Mouse (Mus musculus) MEL (cell line): ENCODE measurements around the gene Mt2. TPM values are rescaled to one million over a fixed set of nuclear protein-coding genes. Genes with fewer than 3 reads are reported as not detected.
A peak's percentile ranks its signal among the peaks of the same experiment; 100 is the strongest.
"Not testable (repeated sequence)": the region's sequence is repeated elsewhere in the genome, so short reads cannot be mapped to it uniquely, and the experiment has no call there.

Source experiments
- DNase-seq: peaks from one replicate; pipeline ENCODE4 v3.0.0; 2011; ENCODE audit warnings: low read depth, low spot score
- H3K27ac ChIP-seq: 2 replicates; pipeline ENCODE4 v1.5.1; 2012; ENCODE audit warnings: low read depth, mild to moderate bottlenecking, control low read depth, low read length, moderate library complexity; ENCODE audit not compliant: control insufficient read depth
- H3K27me3 ChIP-seq, 2 experiments: fragments of 150-350 bp in 1 of 2; sonication (generic) in 1 of 2; 2 replicates each; pipeline ENCODE4 v1.6.1; 2012; ENCODE audit warnings: low read length in 2 of 2, mild to moderate bottlenecking in 2 of 2, improper control_type of control experiment in 1 of 2, moderate library complexity in 1 of 2; ENCODE audit not compliant: insufficient read depth in 2 of 2, control insufficient read depth in 1 of 2
- H3K36me3 ChIP-seq, 2 experiments: 2 replicates each; pipeline ENCODE4 v1.6.1; 2012 to 2014; ENCODE audit warnings: low read length in 2 of 2, improper control_type of control experiment in 1 of 2, inconsistent platforms in 1 of 2, mild to moderate bottlenecking in 1 of 2; ENCODE audit not compliant: insufficient read depth in 2 of 2, control insufficient read depth in 1 of 2
- H3K4me1 ChIP-seq, 2 experiments: fragments of 150-350 bp in 1 of 2; sonication (generic) in 1 of 2; 2 replicates each; pipeline ENCODE4 v1.6.1; 2012; ENCODE audit warnings: low read length in 2 of 2, improper control_type of control experiment in 1 of 2, mild to moderate bottlenecking in 1 of 2; ENCODE audit not compliant: insufficient read depth in 2 of 2, control insufficient read depth in 1 of 2
- H3K4me3 ChIP-seq, 2 experiments: fragments of 150-350 bp in 1 of 2; sonication (generic) in 1 of 2; 2 replicates each; pipeline ENCODE4 v1.5.1; 2012; ENCODE audit warnings: low read depth in 2 of 2, low read length in 2 of 2, mild to moderate bottlenecking in 2 of 2, moderate library complexity in 2 of 2, control low read depth in 1 of 2, improper control_type of control experiment in 1 of 2; ENCODE audit not compliant: control insufficient read depth in 1 of 2, insufficient read depth in 1 of 2
- H3K79me2 ChIP-seq: 2 replicates; pipeline ENCODE4 v1.6.1; 2012; ENCODE audit warnings: mild to moderate bottlenecking, low read length, moderate library complexity; ENCODE audit not compliant: control insufficient read depth, poor library complexity, insufficient read depth
- H3K9ac ChIP-seq: 2 replicates; pipeline ENCODE4 v1.6.1; 2012; ENCODE audit warnings: low read depth, mild to moderate bottlenecking, control low read depth, low read length, moderate library complexity; ENCODE audit not compliant: control insufficient read depth, poor library complexity, severe bottlenecking
- H3K9me3 ChIP-seq: fragments of 150-350 bp; sonication (generic); replicated peaks from 2 replicates; pipeline ENCODE4 v1.6.1; 2012; ENCODE audit warnings: mild to moderate bottlenecking, low read length, improper control_type of control experiment, moderate library complexity; ENCODE audit not compliant: insufficient read depth
- BHLHE40 ChIP-seq: IDR thresholded peaks from 2 replicates; pipeline ENCODE4 v1.6.1; 2012; ENCODE audit warnings: low read depth, mild to moderate bottlenecking, inconsistent platforms, low read length, improper control_type of control experiment, borderline replicate concordance
- CHD1 ChIP-seq: IDR thresholded peaks from 2 replicates; pipeline ENCODE4 v1.6.1; 2012; ENCODE audit warnings: low read depth, mild to moderate bottlenecking, inconsistent platforms, low read length, improper control_type of control experiment
- ELF1 ChIP-seq: IDR thresholded peaks from 2 replicates; pipeline ENCODE4 v1.6.1; 2014; ENCODE audit warnings: low read depth, mild to moderate bottlenecking, inconsistent platforms, low read length, improper control_type of control experiment, moderate library complexity
- ETS1 ChIP-seq: IDR thresholded peaks from 2 replicates; pipeline ENCODE4 v1.6.1; 2012; ENCODE audit warnings: low read depth, mild to moderate bottlenecking, inconsistent platforms, low read length, improper control_type of control experiment, moderate library complexity
- GABPA ChIP-seq: IDR thresholded peaks from 2 replicates; pipeline ENCODE4 v1.6.1; 2012; ENCODE audit warnings: low read depth, mild to moderate bottlenecking, inconsistent platforms, low read length, improper control_type of control experiment, moderate library complexity
- KAT2A ChIP-seq: conservative IDR thresholded peaks from 2 replicates; pipeline ENCODE4 v1.6.1; 2012; ENCODE audit warnings: low read depth, low read length, improper control_type of control experiment, inconsistent platforms
- MAX ChIP-seq: IDR thresholded peaks from 2 replicates; pipeline ENCODE4 v1.6.1; 2011; ENCODE audit warnings: low read length, improper control_type of control experiment
- MEF2A ChIP-seq: IDR thresholded peaks from 2 replicates; pipeline ENCODE4 v1.6.1; 2014; ENCODE audit warnings: low read depth, mild to moderate bottlenecking, inconsistent platforms, low read length, improper control_type of control experiment; ENCODE audit not compliant: poor library complexity, insufficient replicate concordance, severe bottlenecking; ENCODE audit errors: extremely low read depth
- MYC ChIP-seq: IDR thresholded peaks from 2 replicates; pipeline ENCODE4 v1.6.1; 2011; ENCODE audit warnings: low read depth, mild to moderate bottlenecking, low read length, improper control_type of control experiment, moderate library complexity
- RAD21 ChIP-seq: IDR thresholded peaks from 2 replicates; pipeline ENCODE4 v1.6.1; 2011; ENCODE audit warnings: mild to moderate bottlenecking, low read depth, low read length, improper control_type of control experiment
- SMC3 ChIP-seq: IDR thresholded peaks from 2 replicates; pipeline ENCODE4 v1.6.1; 2011; ENCODE audit warnings: low read depth, low read length, improper control_type of control experiment
- TBP ChIP-seq: IDR thresholded peaks from 2 replicates; pipeline ENCODE4 v1.8.0; 2011; ENCODE audit warnings: low read depth, low read length, improper control_type of control experiment
- TCF12 ChIP-seq: IDR thresholded peaks from 2 replicates; pipeline ENCODE4 v1.6.1; 2014; ENCODE audit warnings: low read depth, mild to moderate bottlenecking, inconsistent platforms, low read length, improper control_type of control experiment, moderate library complexity
- USF2 ChIP-seq, 2 experiments: IDR thresholded peaks; 2 replicates each; pipeline ENCODE4 v1.6.1; 2011 to 2012; ENCODE audit warnings: improper control_type of control experiment in 2 of 2, low read length in 2 of 2, borderline replicate concordance in 1 of 2, inconsistent platforms in 1 of 2, low read depth in 1 of 2, mild to moderate bottlenecking in 1 of 2; ENCODE audit not compliant: insufficient read depth in 1 of 2
- ZC3H11A ChIP-seq: IDR thresholded peaks from 2 replicates; pipeline ENCODE4 v1.6.1; 2012; ENCODE audit warnings: low read depth, mild to moderate bottlenecking, inconsistent platforms, low read length, improper control_type of control experiment
- ZNF384 ChIP-seq: IDR thresholded peaks from 2 replicates; pipeline ENCODE4 v1.6.1; 2012; ENCODE audit warnings: low read depth, mild to moderate bottlenecking, inconsistent platforms, low read length, improper control_type of control experiment
- polyA plus RNA-seq, 2 experiments: library from polyadenylated mRNA; stranded (reverse) in 1 of 2; unstranded in 1 of 2; fragments of >175 nt in 1 of 2; fragments of >200 nt in 1 of 2; gene quantifications; 2 replicates each; pipeline versions ENCODE4 v1.2.1 to v1.2.4; 2012; ENCODE audit warnings: low replicate concordance in 2 of 2, low read depth in 1 of 2; ENCODE audit not compliant: insufficient read length in 2 of 2, insufficient read depth in 1 of 2, missing spikeins in 1 of 2
- total RNA-seq: library from RNA; depleted of rRNA; stranded (reverse); fragments of 300-350 nt; gene quantifications from 2 replicates; pipeline ENCODE4 v1.2.3, GENCODE M21; 2012

Gene Mt2
- total and polyA plus RNA-seq, 3 experiments = 469 to 2,013 TPM; not detected in 1

DNA sequence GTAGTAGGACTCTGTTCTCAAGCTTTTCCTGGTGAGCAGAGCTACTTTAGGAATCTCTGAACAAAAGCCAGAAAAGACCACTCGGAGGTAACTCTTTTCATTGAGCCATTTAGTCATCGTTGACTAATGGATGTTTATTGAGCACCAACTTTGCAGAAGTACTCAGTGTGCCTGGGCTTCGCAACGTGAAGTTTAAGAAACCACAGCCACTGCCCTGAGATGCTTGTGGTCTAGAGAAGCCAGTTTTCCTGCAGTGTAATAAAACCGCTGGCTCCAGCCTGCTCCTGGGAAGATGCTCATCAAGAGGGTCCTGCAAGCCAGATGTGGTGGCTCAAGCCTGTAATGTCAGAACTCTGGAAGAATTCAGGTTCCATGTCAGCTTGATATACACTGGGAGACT, 40.4 kb upstream of the Mt2 start:
- DNase-seq = no peak
- Histone ChIP-seq H3K27ac (no peak overlapping the region), H3K9me3 (no peaks in the 10 kb centered on the region), H3K27me3 (peaks cover 0 to 7% of the 10 kb centered on the region in 2 experiments; a peak in 3 of 4 replicates), H3K36me3 (no peaks in the 10 kb centered on the region), H3K4me1 (no peaks in the 10 kb centered on the region), H3K79me2 (no peaks in the 10 kb centered on the region), H3K9ac (no peak overlapping the region), H3K4me3 (no peak overlapping the region)
- TF ChIP-seq BHLHE40 (no peak), MEF2A (no peak), CHD1 (no peak), SMC3 (no peak), ZNF384 (no peak), MYC (no peak), GABPA (no peak), TCF12 (no peak), ETS1 (no peak), KAT2A (no peak), ZC3H11A (no peak), MAX (no peak)

DNA sequence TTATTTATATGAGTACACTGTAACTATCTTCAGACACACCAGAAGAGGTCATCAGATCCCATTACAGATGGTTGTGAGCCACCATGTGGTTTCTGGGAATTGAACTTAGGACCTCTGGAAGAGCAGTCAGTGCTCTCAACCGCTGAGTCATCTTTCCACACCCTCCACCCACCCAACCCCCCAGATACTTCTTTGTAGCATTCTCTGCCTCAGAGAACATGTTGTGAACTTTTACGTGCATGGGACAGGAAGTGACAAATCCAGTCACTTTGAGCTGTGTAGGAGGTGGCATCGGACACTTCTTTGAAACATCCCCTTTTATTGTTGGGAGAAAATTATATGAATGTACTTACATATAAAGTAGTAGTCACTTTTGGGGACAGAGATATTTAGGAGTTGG, 37.9 kb upstream of the Mt2 start:
- not testable (repeated sequence) for H3K4me1 ChIP-seq, H3K4me3 ChIP-seq, H3K27me3 ChIP-seq, H3K79me2 ChIP-seq, H3K9ac ChIP-seq, H3K36me3 ChIP-seq, H3K9me3 ChIP-seq, H3K27ac ChIP-seq
- peak; percentile 53 for DNase-seq

GRCm38 (mm10) chr8:94135556-94135955, 36.9 kb upstream of the Mt2 start:
- no peaks in the 10 kb centered on the region for H3K9me3 ChIP-seq
- H3K4me1 ChIP-seq = no peaks in the 10 kb centered on the region
- no peak overlapping the region for H3K27ac ChIP-seq
- TF ChIP-seq GABPA = no peak
- TF ChIP-seq TBP = no peak
- TF ChIP-seq RAD21 = no peak
- no peak for TF ChIP-seq MYC
- no peak for TF ChIP-seq ELF1
- TF ChIP-seq USF2 (IDR thresholded peaks at IDR 0.05; ENCODE audit: borderline replicate concordance in 1 of 2, insufficient read depth in 1 of 2, low read depth in 1 of 2, low read length in 2 of 2) = no peak
- TF ChIP-seq ZC3H11A = no peak
- no peak for DNase-seq
- no peaks in the 10 kb centered on the region for H3K79me2 ChIP-seq
- no peak overlapping the region for H3K9ac ChIP-seq
- H3K36me3 ChIP-seq = no peaks in the 10 kb centered on the region
- no peak overlapping the region for H3K4me3 ChIP-seq
- peaks cover 1 to 2% of the 10 kb centered on the region in 2 experiments; a peak in 2 of 4 replicates for H3K27me3 ChIP-seq
